Mouse (Mus musculus) midbrain, embryonic 11.5 days (tissue): ENCODE results near the gene Copz2. TPM values are rescaled to one million over a fixed set of nuclear protein-coding genes. Genes with fewer than 3 reads are reported as not detected.
A peak's percentile ranks its signal among the peaks of the same experiment; 100 is the strongest.
"Not testable (repeated sequence)": the region's sequence is repeated elsewhere in the genome, so short reads cannot be mapped to it uniquely, and the experiment has no call there.

Experiments
- ATAC-seq: fragments of 200-750 bp; cut with Nextera tagmentation; 2 replicates; pipeline ENCODE4 v1.8.0; 2017; ENCODE audit warnings: moderate TSS enrichment, moderate library complexity; ENCODE audit not compliant: low FRiP score
- DNase-seq: peaks from one replicate; pipeline ENCODE4 v3.0.0; 2015; ENCODE audit warnings: low spot score; ENCODE audit errors: missing footprints
- H3K27ac ChIP-seq: fragments of 300-500 bp; sonication (generic); 2 replicates; pipeline ENCODE4 v1.5.1; 2014; ENCODE audit warnings: low read depth, low read length
- H3K27me3 ChIP-seq: fragments of 300-500 bp; sonication (generic); 2 replicates; pipeline ENCODE4 v1.6.1; 2014; ENCODE audit warnings: mild to moderate bottlenecking, low read length, moderate library complexity, mixed read lengths; ENCODE audit not compliant: control insufficient read depth, insufficient read depth
- H3K36me3 ChIP-seq: fragments of 300-500 bp; sonication (generic); 2 replicates; pipeline ENCODE4 v1.6.1; 2014; ENCODE audit warnings: mild to moderate bottlenecking, low read length, moderate library complexity, mixed read lengths; ENCODE audit not compliant: control insufficient read depth, insufficient read depth
- H3K4me1 ChIP-seq: fragments of 300-500 bp; sonication (generic); 2 replicates; pipeline ENCODE4 v1.6.1; 2014; ENCODE audit warnings: low read length; ENCODE audit not compliant: control insufficient read depth, insufficient read depth
- H3K4me2 ChIP-seq: fragments of 300-500 bp; sonication (generic); 2 replicates; pipeline ENCODE4 v1.6.1; 2014; ENCODE audit warnings: mild to moderate bottlenecking, moderate library complexity
- H3K4me3 ChIP-seq: fragments of 300-500 bp; sonication (generic); 2 replicates; pipeline ENCODE4 v1.5.1; 2014; ENCODE audit warnings: low read depth, low read length
- H3K9ac ChIP-seq: fragments of 300-500 bp; sonication (generic); 2 replicates; pipeline ENCODE4 v1.6.1; 2014; ENCODE audit warnings: low read length
- H3K9me3 ChIP-seq: fragments of 300-500 bp; sonication (generic); 2 replicates; pipeline ENCODE4 v1.6.1; 2016; ENCODE audit warnings: low read length; ENCODE audit not compliant: control insufficient read depth
- WGBS: fragments of 180-500 bp; shearing (Covaris S2); extraction: QIAGEN DNeasy Blood & Tissue Kit; methylation state at CpG from one replicate; pipeline ENCODE4 v1.1.7; 2014; 5-methylcytosine and 5-hydroxymethylcytosine counted together
- polyA plus RNA-seq: library from polyadenylated mRNA; unstranded; fragments of >200 nt; fragmentation: Nextera tagmentation; extraction: Ambion mirVana; gene quantifications from 2 replicates; pipeline ENCODE4 v1.2.1, GENCODE M21; 2014

Copz2 gene
- polyA plus RNA-seq, 1 experiment from 2014 or later = 47.5 TPM

DNA sequence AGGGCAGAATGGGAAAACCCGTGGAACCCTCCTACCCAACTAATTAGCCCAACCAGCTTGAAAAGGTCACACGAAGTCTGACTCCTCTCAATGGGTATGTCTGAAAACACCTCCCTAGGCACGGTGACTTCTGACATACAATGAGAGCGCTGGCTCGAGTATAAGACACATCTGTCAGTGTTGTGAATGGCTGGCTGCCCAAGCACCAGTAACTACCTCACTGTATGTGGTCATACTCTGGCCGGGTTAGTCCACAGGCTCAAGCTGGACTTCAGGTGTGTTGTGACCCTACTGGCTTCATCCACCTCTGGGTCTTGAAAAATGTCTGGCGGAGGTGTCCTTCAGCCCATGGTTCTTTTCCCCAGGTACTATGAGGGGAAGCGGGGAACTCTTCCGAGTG is 976 bp upstream of the Copz2 start:
- no peak overlapping the region for H3K27ac ChIP-seq
- ATAC-seq = no peak
- no peak overlapping the region for H3K4me3 ChIP-seq
- peaks cover 6% of the 10 kb centered on the region; the same call in 1 of the 2 replicates for H3K4me1 ChIP-seq
- no peak overlapping the region for H3K4me2 ChIP-seq
- H3K36me3 ChIP-seq = no peaks in the 10 kb centered on the region
- peaks cover 3% of the 10 kb centered on the region; the same call in 1 of the 2 replicates for H3K27me3 ChIP-seq
- no peak for DNase-seq
- no peaks in the 10 kb centered on the region for H3K9me3 ChIP-seq
- WGBS = 64% methylated on average over 9 of the region's 9 CpGs
- no peak overlapping the region for H3K9ac ChIP-seq

GRCm38 (mm10) chr11:96849145-96849544 is 525 bp upstream of the Copz2 start:
- H3K4me3 ChIP-seq, H3K27me3 ChIP-seq, H3K36me3 ChIP-seq, H3K27ac ChIP-seq, H3K4me1 ChIP-seq, ATAC-seq, H3K9me3 ChIP-seq, DNase-seq, H3K9ac ChIP-seq: not testable (repeated sequence)
- H3K4me2 ChIP-seq = peak overlapping the region; percentile 93; the same call in 1 of the 2 replicates
- 78% methylated on average over 5 of the region's 5 CpGs for WGBS

GRCm38 (mm10) chr11:96857446-96857845 is 7.8 kb downstream of the Copz2 start:
- no peak overlapping the region for H3K4me3 ChIP-seq
- 87% methylated on average over 5 of the region's 5 CpGs for WGBS
- no peaks in the 10 kb centered on the region for H3K27me3 ChIP-seq
- no peak overlapping the region for H3K27ac ChIP-seq
- H3K4me1 ChIP-seq = peaks cover 10% of the 10 kb centered on the region
- no peak overlapping the region for H3K9ac ChIP-seq
- no peak for DNase-seq
- no peaks in the 10 kb centered on the region for H3K9me3 ChIP-seq
- ATAC-seq = no peak
- no peaks in the 10 kb centered on the region for H3K36me3 ChIP-seq
- no peak overlapping the region for H3K4me2 ChIP-seq

DNA sequence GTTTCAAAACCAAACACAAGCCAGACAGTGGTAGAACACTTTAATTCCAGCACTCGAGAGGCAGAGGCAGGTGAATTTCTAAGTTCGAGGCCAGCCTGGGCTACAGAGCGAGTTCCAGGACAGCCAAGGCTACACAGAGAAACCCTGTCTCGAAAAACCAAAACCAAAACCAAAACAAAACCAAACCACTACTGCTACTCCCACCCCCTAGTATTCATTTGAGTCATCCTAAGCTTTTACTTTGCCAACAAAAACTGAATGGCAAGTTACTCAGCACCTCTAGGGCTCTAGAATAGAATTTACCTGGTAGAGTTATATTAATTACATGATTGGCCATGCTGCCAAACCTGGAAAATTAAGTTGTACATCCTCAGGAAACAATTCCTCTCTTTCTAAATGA is 10.0 kb downstream of the Copz2 start:
- H3K36me3 ChIP-seq = no peaks in the 10 kb centered on the region
- WGBS = 88% methylated on average over 4 of the region's 4 CpGs
- no peak overlapping the region for H3K27ac ChIP-seq
- no peak for DNase-seq
- H3K4me3 ChIP-seq = no peak overlapping the region
- no peak overlapping the region for H3K4me2 ChIP-seq
- no peaks in the 10 kb centered on the region for H3K9me3 ChIP-seq
- H3K4me1 ChIP-seq = peaks cover 25% of the 10 kb centered on the region
- no peak for ATAC-seq
- no peaks in the 10 kb centered on the region for H3K27me3 ChIP-seq
- no peak overlapping the region for H3K9ac ChIP-seq

DNA sequence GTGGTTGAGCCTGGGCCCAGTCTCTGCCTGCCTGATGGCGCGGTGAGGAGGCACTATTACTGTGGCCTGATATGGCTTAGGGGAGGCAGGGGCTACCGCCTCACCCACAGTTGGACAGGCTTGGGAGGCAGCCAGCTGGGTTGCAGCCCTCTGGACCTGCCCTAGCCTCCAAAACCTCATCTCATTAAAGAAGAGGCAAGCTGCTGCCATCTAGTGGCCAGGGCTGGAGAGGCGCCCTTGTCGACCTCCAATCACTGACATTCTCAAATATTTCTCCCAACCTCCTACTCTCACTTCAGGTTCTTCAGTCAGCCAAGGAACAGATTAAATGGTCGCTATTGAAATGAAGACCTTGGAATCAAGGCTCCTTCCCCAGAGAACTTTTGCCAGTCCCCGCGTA is 10.9 kb downstream of the Copz2 start:
- WGBS = 8% methylated on average over 8 of the region's 8 CpGs
- no peak overlapping the region for H3K4me2 ChIP-seq

DNA sequence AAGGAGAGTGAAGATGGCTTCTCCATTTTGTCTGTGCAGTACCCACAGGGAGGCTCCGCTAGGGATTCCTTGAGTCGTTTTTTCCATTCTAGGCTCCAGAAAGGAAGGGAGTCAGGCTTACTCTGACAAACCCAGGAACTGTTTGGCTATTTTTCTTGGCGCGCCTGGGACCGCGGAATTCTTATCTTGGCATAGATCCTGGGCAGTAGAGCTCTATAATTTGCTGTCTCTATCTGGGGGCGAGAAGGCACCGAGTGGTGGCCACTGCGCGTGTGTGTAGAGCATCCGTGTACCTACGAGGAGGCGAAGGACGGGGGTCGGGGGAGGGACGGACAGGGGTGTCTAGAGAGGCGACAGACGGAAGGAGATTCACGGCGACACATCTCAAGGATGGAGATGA is 11.8 kb downstream of the Copz2 start:
- ATAC-seq (peak; percentile 39), DNase-seq (no peak)
- no peak overlapping the region for H3K27ac ChIP-seq
- peaks cover 25% of the 10 kb centered on the region for H3K4me1 ChIP-seq
- H3K9ac ChIP-seq = peak overlapping the region; percentile 56
- H3K36me3 ChIP-seq = no peaks in the 10 kb centered on the region
- no peaks in the 10 kb centered on the region for H3K27me3 ChIP-seq
- 1% methylated on average over 20 of the region's 20 CpGs for WGBS
- peak overlapping the region; percentile 37 for H3K4me3 ChIP-seq
- peak overlapping the region; percentile 87 for H3K4me2 ChIP-seq
- no peaks in the 10 kb centered on the region for H3K9me3 ChIP-seq

More for the DNA sequence above, 10.9 kb downstream of the Copz2 start:
- no peak overlapping the region for H3K4me3 ChIP-seq
- H3K4me1 ChIP-seq = peaks cover 25% of the 10 kb centered on the region
- H3K27me3 ChIP-seq = no peaks in the 10 kb centered on the region
- no peaks in the 10 kb centered on the region for H3K9me3 ChIP-seq
- ATAC-seq (peak; percentile 59), DNase-seq (peak; percentile 99)
- no peak overlapping the region for H3K27ac ChIP-seq
- no peaks in the 10 kb centered on the region for H3K36me3 ChIP-seq
- no peak overlapping the region for H3K9ac ChIP-seq

- peak overlapping the region; percentile 56 for H3K9ac ChIP-seq
- no peaks in the 10 kb centered on the region for H3K9me3 ChIP-seq
- no peaks in the 10 kb centered on the region for H3K36me3 ChIP-seq
- peak overlapping the region; percentile 37 for H3K4me3 ChIP-seq
- peak; percentile 84 for ATAC-seq
- H3K4me1 ChIP-seq = peaks cover 25% of the 10 kb centered on the region
- peak overlapping the region; percentile 87 for H3K4me2 ChIP-seq
- H3K27me3 ChIP-seq = no peaks in the 10 kb centered on the region
- under 1% methylated on average over 31 of the region's 31 CpGs for WGBS
- no peak overlapping the region for H3K27ac ChIP-seq
- peak; percentile 100 for DNase-seq
Measured at GRCm38 (mm10) chr11:96861878-96862289, 12.2 kb downstream of the Copz2 start.

GRCm38 (mm10) chr11:96862534-96862933 is 12.9 kb downstream of the Copz2 start:
- Histone ChIP-seq H3K9ac (no peak overlapping the region), H3K27ac (no peak overlapping the region), H3K4me2 (peak overlapping the region; percentile 87), H3K9me3 (no peaks in the 10 kb centered on the region), H3K4me3 (no peak overlapping the region), H3K4me1 (peaks cover 28% of the 10 kb centered on the region), H3K36me3 (no peaks in the 10 kb centered on the region), H3K27me3 (no peaks in the 10 kb centered on the region)
- ATAC-seq (no peak), DNase-seq (no peak)
- 56% methylated on average over 12 of the region's 12 CpGs for WGBS

DNA sequence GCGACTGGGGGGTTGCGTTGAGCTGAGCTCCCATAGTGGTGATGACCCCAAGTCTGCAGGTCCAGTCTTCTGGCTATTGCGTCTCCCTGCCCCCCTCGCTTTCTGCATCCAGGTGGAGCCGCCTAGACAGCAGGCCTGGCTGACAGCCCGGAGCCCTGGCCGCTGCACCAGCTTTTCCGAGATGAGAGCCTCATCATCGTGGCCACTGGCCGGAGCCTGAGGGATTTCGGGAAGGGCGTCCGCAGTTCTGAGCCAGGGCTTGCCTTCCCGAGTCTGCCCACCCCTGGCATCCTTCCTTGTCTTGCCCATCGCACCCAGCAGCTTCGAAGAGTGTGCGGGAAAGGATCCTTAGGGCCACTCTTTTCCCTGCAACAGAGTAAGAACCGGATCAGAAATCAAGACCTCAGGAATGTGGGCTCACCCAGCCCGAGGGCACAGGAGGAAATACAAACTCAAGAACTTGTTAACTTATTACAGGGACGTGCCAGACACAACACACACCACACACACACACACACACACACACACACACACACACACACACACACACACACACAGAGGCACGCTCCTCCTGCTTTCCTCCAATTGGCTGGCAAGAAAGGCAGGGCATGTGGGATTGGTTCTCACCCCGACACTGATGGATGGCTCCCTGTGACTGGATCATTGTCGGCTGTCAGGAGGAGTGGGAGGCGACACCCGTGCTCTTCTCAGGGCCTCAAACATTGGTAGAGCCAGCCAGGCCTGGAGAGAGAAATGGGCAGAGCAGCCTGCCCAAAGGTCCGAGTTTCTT is 13.7 kb downstream of the Copz2 start:
- H3K4me3 ChIP-seq = no peak overlapping the region
- DNase-seq (peak; percentile 92), ATAC-seq (peak; percentile 51; the same call in 1 of the 2 replicates)
- no peak overlapping the region for H3K27ac ChIP-seq
- no peaks in the 10 kb centered on the region for H3K27me3 ChIP-seq
- WGBS = 19% methylated on average over 26 of the region's 26 CpGs
- peaks cover 28% of the 10 kb centered on the region for H3K4me1 ChIP-seq
- H3K4me2 ChIP-seq = peak overlapping the region; percentile 38
- H3K9me3 ChIP-seq = no peaks in the 10 kb centered on the region
- H3K36me3 ChIP-seq = no peaks in the 10 kb centered on the region
- H3K9ac ChIP-seq = peak overlapping the region; percentile 36
